Mouse (Mus musculus) liver (tissue): ENCODE results near the gene Prrc2c.
"Not testable (repeated sequence)": the region's sequence is repeated elsewhere in the genome, so short reads cannot be mapped to it uniquely, and the experiment has no call there.

Experiments used
- DNase-seq: peaks from one replicate; pipeline ENCODE4 v3.0.0-alpha.2; 2020; ENCODE audit warnings: mixed read lengths

Prrc2c gene

DNA sequence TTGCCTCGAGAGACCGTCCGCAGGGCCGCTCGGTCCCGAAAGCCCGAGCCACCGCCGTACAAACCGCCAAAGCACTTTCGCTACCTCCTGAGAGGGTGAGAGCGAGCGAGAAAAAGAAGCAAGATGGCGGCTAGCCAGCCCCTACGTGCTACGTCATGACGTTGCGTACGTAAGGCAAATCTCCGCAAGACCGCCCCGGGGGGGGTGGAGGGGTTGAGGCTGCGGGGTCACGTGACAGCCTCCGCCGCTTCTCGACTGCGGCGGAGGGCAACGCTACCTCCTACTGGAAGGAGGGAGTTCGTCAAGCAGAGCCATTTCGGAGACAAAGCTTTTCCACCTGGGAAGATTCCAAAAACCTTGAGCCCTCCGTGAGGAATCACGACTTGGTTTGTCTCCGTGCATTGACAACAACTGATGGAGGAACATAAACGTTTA lies at the start of gene Prrc2c:
TSS of gene Prrc2c (minus strand) at position 156 of the 435 bp plus-strand sequence.
- peak; percentile 98 for DNase-seq

DNA sequence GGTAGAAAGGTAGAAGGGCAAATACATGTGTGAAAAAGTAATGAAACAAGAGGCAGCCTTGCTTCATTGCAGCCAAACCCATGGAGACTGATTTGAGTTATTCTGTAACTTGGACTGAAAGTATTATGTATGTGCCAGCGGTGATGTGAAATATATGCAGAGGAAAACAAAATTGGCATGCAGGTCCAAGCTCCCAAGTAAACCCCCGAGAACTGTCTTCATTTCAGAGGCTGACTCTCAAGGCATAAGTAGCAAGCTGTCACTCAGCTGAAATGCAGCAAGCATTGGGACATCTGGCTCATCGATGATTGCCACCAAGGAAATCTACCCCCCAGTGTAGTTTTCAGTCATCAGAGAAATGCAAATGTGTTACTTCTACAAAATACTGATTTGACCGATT lies 44.9 kb upstream of the Prrc2c start:
- no peak for DNase-seq

DNA sequence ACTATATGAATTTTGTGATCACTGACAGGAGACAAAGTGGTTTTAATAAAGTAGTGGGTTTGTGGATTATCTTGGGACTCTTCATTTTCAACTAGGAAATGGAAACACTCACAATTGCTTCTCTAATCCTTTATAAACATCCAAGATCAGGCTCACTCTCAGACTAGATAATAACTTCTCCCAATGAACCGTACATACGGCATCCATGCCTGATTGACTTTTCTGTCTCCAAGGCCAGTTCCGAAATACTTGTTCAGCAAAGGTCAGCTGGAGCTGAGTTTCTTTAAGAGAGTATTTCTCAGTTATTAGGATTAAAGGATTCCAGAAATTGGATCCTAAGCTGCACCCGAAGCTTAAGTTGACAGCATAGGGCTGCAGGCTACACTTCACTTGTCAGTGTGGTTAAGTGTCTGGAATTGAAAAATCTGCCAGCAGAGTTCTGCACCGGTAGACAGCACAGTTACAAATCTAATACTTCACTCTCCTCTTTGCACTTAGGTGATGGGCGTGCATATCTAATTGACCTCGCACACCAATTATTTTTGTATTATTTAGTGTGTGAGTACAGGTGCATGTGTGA lies 43.4 kb upstream of the Prrc2c start:
- DNase-seq: no peak

DNA sequence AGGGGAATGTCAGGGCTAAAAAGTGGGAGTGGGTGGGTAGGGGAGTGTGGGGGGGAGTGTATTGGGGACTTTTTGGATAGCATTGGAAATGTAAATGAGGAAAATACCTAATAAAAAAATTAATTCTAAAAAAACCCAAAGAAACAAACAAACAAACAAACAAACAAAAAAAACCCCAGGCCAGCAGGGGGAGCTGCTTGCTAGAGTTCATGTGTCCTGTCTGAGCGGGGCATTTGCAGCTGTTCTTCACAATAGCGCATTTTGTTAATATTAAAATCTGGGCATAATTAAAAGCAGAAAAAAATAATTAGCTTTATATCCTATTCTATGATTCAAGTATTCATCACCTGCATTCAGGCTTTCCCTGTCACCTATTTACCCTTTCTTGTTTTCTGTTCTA lies 40.7 kb upstream of the Prrc2c start:
- DNase-seq: not testable (repeated sequence)

DNA sequence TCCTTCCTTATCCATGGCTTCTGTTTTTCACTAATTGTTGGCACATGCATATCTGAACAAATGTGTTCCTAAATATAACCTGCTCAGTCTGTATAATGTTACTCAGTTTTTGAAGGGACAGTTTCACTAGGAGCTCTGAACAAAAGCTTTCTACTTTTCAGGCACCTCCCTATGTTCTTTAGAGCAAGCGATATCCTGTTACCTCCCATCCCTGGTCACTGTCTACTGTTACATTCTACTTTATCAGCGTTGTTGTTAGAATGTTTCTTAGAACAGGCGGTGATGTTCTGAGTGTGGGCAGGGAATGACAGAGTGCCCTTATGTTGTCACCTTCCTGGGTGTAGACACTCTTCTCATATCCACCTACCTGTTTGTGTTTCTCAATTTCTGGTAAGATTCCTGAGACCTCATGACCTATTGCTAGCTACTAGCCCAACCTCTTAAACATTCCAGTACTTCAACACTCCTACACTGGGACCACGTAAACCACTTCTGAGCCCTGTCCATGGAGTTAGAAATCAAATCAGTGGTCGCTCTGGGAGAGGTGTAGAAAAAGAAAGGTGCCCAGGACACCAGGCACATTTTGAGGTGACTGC lies 37.7 kb upstream of the Prrc2c start:
- DNase-seq: no peak

DNA sequence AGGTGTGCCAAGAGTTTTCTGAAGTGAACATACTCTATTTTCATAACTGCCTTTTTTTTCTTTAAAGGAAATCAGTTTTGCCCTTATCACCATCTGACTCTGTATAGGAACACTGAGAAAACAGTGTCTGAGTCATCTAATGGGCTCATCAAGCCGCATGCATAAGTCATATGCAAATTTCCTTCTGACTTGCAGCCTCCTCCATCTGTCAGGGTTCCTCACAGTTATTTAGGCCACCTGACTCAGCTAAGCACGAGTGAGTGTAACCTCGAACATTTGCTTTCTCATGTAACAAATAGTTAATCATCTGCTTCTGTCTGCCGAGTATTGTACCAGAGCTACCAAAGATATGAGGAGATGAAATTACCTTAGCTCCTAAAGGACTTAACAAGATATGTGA lies 33.3 kb upstream of the Prrc2c start:
- no peak for DNase-seq

DNA sequence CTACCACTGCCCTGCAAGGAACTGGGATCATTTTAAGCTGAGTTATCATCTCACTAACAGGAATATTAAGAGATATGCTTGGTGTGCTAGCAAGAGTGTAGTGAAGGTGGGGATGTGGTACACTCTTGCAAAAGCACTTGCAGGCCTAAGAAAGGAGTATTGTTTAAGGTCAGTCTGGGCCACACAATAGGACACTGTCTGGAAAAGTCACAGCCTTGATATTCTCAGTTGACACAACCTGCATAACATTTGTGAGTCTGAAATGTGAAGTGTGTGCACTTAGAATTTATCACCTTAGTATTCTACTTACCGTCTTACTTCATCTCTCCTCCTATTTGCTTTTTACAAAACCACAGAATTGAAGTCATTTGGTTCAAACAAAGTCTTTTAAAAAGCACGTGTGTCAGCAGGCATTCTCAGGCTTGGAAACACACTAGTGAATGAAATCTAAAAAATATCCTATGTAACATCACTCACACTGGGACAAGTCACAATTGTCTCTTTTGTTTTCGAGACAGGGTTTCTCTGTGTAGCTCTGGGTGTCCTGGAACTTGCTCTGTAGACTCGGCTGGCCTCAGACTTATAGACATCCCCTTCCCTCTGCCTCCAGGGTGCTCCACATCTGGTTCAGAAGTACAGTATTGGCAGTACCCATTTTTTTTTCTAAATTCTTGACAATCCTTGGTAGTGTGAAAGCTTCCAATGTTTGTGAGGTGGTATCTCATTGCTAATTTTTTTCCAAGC lies 31.4 kb upstream of the Prrc2c start:
- DNase-seq: no peak

DNA sequence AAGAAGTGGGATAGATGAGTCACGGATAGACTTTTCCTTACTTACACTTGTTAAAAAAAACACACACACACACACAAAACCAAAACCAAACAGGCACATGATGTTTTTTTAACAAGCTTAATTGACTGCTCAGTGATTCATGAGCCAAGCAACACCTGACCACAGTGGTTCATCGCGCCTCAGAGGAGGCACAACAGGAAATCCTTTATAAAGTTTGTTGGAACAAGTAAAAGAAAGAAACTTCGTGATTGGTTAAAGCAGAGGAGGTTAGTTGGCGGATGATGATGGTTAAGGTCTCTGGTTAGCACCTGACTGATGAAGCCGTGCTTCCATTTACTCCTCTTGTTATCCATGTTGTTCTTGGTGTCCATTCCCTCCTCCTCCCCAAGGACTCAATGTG lies 11.7 kb upstream of the Prrc2c start:
- no peak for DNase-seq

DNA sequence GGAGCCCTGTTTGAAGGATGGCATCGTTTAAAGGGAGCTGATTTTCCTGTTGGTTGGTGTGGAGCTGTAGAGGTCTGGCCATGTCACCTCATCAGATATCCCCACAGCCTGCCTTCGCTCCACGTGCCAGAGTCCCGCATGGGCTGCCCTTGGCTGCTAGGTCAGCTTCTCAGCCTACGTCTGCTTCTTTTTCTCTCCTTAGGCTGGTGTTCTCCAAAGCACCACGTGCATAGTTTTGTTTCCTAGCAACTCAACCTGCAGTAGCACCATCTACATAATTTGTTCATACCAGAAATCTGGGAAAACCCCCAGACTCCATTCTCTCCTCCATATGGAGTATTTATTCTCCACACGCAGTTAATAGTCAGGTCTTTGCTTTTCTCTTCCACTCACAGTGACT lies 9.3 kb upstream of the Prrc2c start:
- no peak for DNase-seq

DNA sequence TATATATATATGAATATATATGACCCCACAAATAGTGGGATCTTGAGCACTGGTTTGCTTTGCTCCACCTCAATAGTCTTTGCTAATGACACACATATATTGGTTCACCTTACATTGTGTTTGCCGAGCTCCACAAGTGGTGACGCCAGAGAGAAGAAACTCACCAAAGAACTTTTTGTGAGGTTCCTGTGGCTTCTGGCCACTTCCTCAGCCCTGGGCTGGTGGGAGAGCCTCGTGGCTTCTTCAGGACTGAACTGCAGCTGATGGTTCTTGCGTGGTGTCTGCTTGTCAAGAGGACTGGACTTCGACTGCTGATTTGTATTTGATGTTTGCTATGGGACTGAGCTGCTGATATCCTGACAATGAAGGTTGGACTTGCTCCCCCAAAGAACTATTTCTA lies 8.4 kb upstream of the Prrc2c start:
- DNase-seq: no peak

DNA sequence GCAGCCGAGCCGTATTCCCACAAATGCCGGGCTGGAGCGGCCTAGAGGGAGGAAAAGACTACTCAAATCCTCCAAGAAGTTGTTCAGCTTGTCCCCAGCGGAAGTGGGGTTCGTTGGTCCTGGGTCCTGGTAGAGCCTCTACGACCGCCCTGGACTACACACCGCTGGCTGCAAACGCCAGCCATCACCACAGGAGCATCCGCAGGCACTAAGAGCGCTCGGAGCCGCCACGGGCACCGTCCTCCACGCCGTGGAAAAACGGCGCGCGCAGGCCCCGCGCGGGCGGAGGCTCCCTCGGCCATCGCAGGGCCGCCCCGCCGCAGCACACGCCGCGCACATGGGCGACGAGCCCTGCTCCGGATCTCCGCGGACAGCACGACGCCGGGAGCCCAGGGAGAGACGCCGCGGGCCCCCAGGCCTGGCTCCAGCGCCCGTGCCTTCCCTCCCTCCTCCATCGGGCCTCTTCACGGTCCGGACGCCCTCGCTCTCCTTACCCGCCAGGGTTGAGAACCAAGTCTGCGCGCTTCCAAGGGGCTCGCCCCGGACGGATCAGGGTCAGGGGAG lies 443 bp downstream of the Prrc2c start:
- peak; percentile 59 for DNase-seq

DNA sequence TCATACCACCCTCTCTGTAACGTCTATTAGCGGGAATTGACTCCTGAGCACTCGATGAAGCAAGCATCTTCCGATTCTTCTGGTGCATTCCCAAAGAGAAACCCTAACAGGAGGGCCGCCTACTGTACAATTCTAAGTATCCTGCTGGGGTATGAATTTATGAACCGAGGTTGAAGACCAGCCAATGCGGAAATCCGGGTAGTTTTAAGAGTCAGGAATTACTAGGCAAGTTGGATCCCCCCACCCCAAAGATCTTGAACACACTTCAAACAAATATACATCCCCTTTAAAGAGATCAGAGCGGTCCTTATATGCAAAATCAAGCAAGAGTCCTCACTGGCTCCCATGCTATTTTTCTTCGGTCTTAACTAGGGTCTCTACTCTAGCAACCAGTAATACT lies 950 bp downstream of the Prrc2c start:
- no peak for DNase-seq

DNA sequence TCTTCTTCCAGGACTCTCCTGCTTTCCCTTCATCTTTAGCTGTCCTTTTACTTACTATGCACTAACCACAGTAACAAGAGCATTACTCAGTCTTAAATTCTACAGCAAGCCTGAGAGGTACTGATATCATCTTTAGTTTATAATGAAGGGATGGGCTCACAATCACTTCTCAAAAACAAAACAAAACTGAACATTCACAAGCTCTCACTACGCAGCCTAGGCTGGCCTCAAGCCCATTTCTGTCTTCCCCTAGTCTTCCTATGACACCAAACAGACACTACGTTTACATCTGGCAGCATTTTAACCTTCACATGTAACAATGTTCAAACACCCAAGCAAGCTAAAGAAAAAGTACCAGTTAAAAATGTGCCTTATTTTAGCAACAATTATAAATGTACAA lies 1.9 kb downstream of the Prrc2c start:
- DNase-seq: no peak

DNA sequence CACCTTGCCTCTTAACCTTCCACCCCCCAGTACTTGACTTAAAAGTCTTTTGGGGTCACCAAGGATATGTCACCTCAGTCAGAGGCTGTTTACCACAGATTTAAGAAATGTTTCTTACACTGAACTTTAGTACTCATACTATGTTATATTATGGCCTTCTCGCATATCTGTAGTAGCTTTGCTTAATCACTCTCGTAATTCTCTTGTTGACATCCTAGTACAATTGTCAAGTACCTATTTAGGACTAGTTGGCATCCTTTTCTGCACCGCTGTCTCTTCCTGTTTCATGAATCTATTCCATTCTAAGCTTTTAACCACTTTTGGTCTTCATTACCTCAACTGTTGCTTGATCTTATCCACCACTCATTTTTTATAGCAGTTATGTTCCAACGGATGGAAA lies 5.3 kb downstream of the Prrc2c start:
- DNase-seq: no peak

DNA sequence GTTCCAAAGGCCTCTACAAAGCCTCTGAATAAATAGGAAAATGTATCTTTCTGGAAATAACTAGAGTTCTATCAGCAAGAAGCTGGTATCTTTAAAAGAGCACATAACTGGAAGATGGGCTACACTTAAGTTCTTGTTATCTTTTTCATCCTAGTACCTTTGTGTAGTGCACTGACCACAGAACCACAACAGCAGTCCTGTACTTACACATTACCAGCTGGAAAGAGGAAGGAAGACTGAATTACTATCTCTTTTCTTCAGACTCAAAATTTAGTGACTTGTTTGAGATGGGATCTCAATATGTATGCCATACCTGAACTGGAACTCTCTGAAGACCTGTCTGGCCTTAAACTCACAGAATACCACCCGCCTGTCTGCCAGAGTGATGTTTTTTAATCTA lies 6.1 kb downstream of the Prrc2c start:
- DNase-seq: no peak

DNA sequence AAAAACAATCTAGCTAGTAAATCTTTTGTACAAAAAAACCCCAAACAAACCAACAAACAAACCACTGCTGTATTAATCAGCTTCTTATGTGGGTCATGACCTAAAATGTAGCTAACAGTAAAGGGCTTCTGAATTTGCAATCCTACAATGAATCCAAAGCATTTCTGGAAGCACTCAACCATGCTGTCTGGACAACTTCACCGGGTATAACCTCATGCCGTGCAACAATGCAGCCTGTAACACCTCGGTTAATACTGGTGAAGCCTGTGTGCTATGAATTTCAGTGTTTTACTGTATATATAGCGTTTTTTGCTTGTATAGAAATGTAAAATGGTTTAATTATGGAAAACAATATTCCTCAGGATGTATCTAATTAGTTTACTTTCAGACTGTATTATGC lies 8.3 kb downstream of the Prrc2c start:
- no peak for DNase-seq

DNA sequence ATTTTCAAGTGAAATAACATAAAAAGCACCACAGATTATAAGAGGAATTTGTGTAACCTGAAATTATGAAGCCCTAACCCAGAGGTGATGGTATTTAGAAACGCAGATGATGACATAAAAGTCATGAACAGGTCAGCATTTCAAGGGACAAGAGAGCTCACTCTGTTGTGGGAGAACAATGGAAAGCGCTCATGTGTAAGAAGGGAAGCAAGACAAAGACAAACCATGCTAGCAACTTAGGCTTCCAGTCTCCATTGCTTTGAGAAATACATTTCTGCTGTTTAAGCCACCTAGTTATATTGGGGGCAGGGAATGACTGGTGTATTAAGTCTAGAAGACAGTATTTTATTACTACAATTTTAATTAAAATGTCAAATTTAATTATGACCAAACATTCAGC lies 10.9 kb downstream of the Prrc2c start:
- DNase-seq: no peak

DNA sequence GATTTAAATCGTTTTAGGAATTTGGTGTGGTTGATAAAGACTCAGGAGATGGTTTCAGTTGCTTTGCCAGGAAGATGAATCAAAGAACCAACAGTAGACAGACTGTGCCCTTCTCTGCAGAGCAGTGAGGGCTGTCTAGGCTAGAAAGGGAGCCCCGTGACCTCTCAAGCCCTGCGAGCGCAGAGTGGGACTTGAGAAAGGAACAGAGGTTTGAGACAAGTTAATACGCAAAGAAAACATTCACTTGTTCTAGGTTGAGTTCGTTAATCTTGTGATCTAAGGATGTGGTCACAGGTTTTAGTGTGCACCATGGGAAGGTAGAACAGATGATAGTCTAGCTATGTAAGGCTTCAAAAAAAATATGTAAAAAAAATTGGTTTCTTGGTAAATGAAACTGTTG lies 12.4 kb downstream of the Prrc2c start:
- no peak for DNase-seq

DNA sequence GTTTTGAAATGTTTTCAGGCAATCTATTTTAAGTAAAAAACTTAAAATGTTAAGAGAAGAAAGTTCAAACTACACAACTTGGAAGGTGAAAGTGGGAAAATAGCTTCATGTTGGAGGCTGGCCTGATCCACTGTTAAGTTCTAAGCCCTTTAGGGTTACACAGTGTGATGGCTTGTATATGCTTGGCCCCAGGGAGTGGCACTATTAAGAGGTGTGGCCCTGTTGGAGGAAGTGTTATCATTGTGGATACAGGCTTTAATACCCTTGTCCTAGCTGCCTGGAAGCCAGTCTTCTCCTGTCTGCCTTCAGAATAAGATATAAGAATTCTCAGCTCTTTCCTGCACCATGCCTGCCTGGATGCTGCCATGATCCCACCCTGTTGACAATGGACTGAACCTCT lies 16.7 kb downstream of the Prrc2c start:
- peak; percentile 48 for DNase-seq

DNA sequence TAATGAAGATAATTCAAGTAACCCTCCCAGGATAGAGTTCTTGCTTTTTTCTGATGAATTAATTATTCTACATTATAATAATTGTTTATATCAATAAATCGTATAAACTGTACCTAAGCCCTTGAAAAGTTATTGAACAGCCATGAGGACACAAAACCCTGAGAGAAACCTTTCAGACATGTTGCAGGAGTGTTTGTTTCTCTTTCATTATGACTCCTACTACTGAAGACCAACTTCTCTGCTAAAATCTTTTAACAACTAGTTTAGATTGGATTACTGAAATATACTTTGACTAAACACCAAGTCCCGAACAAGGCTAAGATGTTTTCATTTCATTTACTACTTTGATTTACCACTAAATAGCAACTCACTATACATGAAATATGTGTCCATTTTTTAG lies 19.7 kb downstream of the Prrc2c start:
- DNase-seq: no peak

DNA sequence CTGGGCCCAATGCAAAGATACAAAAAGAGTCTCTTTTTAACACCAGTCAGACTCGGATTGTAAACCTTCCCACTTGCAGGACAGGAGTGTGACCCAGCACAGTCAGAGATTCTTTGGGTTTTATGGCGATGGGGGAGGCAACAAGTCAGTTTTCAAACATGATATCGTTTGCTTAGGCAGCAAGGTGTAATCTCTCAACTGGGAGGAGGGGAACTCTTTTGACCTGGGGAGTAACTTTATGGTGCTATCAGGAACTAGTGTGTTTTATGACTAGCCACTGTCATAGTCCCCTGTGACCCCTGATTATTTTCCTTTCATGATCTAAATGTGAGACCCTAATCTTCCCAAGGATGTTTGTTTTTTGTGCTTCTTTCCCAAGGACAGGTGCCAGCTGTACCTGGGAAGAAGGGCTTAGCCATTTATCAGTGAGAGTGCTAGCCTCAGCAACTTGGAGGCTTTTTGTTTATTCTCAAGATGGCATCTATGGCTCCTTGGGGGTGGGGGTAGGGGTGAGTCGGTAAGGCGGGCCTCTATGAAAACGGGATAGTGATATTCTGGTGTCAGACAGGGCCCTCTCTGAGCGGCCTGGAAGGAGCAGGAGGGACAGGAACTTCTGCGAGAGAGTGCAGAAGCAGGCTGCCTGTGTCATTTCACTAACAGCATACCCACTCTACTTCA lies 39.8 kb downstream of the Prrc2c start:
- no peak for DNase-seq

DNA sequence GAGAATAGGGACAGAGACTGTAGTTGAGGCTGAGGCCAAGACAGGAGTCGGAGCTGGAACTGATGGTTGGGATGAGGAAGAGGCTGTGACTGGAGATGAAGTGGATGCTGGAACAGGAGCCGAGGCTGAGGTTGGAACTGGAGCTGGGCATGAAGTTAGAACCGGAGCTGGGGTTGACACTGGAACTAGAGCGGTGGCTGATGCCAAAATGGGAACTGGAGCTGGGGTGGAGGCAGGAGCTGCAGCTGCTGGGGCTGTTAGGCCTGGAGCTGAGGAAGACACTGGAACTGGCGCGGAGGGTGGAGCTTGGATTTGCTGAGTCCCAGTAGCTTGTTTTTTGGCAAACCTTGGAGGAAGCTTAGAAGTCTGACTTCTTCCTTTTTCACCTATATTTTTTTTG lies 42.5 kb downstream of the Prrc2c start:
- no peak for DNase-seq

DNA sequence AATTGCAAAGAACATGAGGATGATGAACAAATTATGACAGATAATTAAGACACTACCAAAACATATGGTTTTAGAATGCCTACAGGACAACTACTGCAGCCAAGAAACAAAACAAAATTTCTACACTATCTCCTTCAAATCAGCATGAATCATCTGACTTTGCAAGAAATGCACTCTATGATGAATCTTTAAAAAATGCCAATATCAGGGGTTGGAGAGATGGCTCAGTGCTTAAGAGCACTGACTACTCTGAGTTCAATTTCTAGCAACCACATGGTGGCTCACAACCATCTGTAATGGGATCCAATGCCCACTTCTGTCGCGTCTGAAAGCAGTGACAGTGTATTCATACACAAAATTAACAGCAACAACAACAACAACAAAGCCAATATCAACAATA lies 46.6 kb downstream of the Prrc2c start:
- DNase-seq: no peak
